Mouse (Mus musculus) midbrain, embryonic 15.5 days (tissue): Measurements from ENCODE around the gene Gm20388. TPM values are rescaled to one million over a fixed set of nuclear protein-coding genes. Genes with fewer than 3 reads are reported as not detected.

Source experiments
- ATAC-seq: fragments of 200-750 bp; cut with Nextera tagmentation; replicated peaks from 2 replicates; pipeline ENCODE4 v1.8.0; 2017; ENCODE audit warnings: moderate TSS enrichment
- H3K27ac ChIP-seq: fragments of 300-500 bp; sonication (generic); 2 replicates; pipeline ENCODE4 v1.5.1; 2015; ENCODE audit warnings: mild to moderate bottlenecking, inconsistent platforms
- H3K27me3 ChIP-seq: fragments of 300-500 bp; sonication (generic); replicated peaks from 2 replicates; pipeline ENCODE4 v1.6.1; 2015; ENCODE audit warnings: inconsistent platforms
- H3K36me3 ChIP-seq: fragments of 300-500 bp; sonication (generic); replicated peaks from 2 replicates; pipeline ENCODE4 v1.6.1; 2015; ENCODE audit warnings: inconsistent platforms
- H3K4me1 ChIP-seq: fragments of 300-500 bp; sonication (generic); 2 replicates; pipeline ENCODE4 v1.6.1; 2015; ENCODE audit warnings: inconsistent platforms
- H3K4me2 ChIP-seq: fragments of 300-500 bp; sonication (generic); 2 replicates; pipeline ENCODE4 v1.6.1; 2015; ENCODE audit warnings: inconsistent platforms, mild to moderate bottlenecking, moderate library complexity
- H3K4me3 ChIP-seq: fragments of 300-500 bp; sonication (generic); 2 replicates; pipeline ENCODE4 v1.5.1; 2015; ENCODE audit warnings: mild to moderate bottlenecking, inconsistent platforms
- H3K9ac ChIP-seq: fragments of 300-500 bp; sonication (generic); 2 replicates; pipeline ENCODE4 v1.6.1; 2015; ENCODE audit warnings: mild to moderate bottlenecking, inconsistent platforms
- H3K9me3 ChIP-seq: fragments of 300-500 bp; sonication (generic); 2 replicates; pipeline ENCODE4 v1.6.1; 2016; ENCODE audit warnings: inconsistent platforms
- WGBS: fragments of 180-500 bp; shearing (Covaris S2); methylation state at CpG from one replicate; pipeline ENCODE4 v1.1.7; 2015; ENCODE audit warnings: mixed read lengths; 5-methylcytosine and 5-hydroxymethylcytosine counted together
- polyA plus RNA-seq: library from polyadenylated mRNA; unstranded; fragments of >200 nt; fragmentation: Nextera tagmentation; extraction: Ambion mirVana; gene quantifications from 2 replicates; pipeline ENCODE4 v1.2.1, GENCODE M21; 2015

Gm20388 gene
- polyA plus RNA-seq, 1 experiment from 2014 or later, result 5.6 TPM

- Histone ChIP-seq H3K27me3 (no peaks in the 10 kb centered on the region), H3K36me3 (no peaks in the 10 kb centered on the region), H3K4me1 (0 out of 2 replicates have a peak, but pooled peaks cover 3% of the 10 kb centered on the region), H3K4me3 (no peak overlapping the region), H3K4me2 (no peak overlapping the region), H3K9ac (no peak overlapping the region), H3K27ac (no peak overlapping the region), H3K9me3 (no peaks in the 10 kb centered on the region)
- no peak for ATAC-seq
- WGBS, result 48% methylated on average over 8 of the region's 8 CpGs
Measured at GRCm38 (mm10) chr8:121164017-121164469, 1253.4 kb downstream of the Gm20388 start.

GRCm38 (mm10) chr8:121168033-121168432 lies 1257.4 kb downstream of the Gm20388 start:
- Histone ChIP-seq H3K4me1 (0 out of 2 replicates have a peak, but pooled peaks cover 3% of the 10 kb centered on the region), H3K27me3 (no peaks in the 10 kb centered on the region), H3K4me2 (no peak overlapping the region), H3K27ac (no peak overlapping the region), H3K36me3 (no peaks in the 10 kb centered on the region), H3K9ac (no peak overlapping the region), H3K4me3 (no peak overlapping the region), H3K9me3 (no peaks in the 10 kb centered on the region)
- no peak for ATAC-seq
- 77% methylated on average over 5 of the region's 5 CpGs for WGBS

GRCm38 (mm10) chr8:121170116-121170515 lies 1259.5 kb downstream of the Gm20388 start:
- H3K27me3 ChIP-seq, result no peaks in the 10 kb centered on the region
- no peaks in the 10 kb centered on the region for H3K4me1 ChIP-seq
- H3K36me3 ChIP-seq, result no peaks in the 10 kb centered on the region
- H3K4me2 ChIP-seq, result no peak overlapping the region
- H3K9me3 ChIP-seq, result no peaks in the 10 kb centered on the region
- no peak overlapping the region for H3K9ac ChIP-seq
- H3K27ac ChIP-seq, result no peak overlapping the region
- no peak for ATAC-seq
- H3K4me3 ChIP-seq, result no peak overlapping the region
- 65% methylated on average over 7 of the region's 7 CpGs for WGBS

GRCm38 (mm10) chr8:121170626-121171552 lies 1260.2 kb downstream of the Gm20388 start:
- H3K4me2 ChIP-seq, result no peak overlapping the region
- H3K27me3 ChIP-seq, result no peaks in the 10 kb centered on the region
- no peak overlapping the region for H3K9ac ChIP-seq
- 71% methylated on average over 27 of the region's 27 CpGs for WGBS
- no peaks in the 10 kb centered on the region for H3K4me1 ChIP-seq
- ATAC-seq, result no peak
- no peak overlapping the region for H3K27ac ChIP-seq
- no peaks in the 10 kb centered on the region for H3K36me3 ChIP-seq
- H3K9me3 ChIP-seq, result no peaks in the 10 kb centered on the region
- no peak overlapping the region for H3K4me3 ChIP-seq

GRCm38 (mm10) chr8:121172567-121172966 lies 1261.9 kb downstream of the Gm20388 start:
- no peak overlapping the region for H3K27ac ChIP-seq
- H3K36me3 ChIP-seq, result no peaks in the 10 kb centered on the region
- H3K27me3 ChIP-seq, result peaks cover 4% of the 10 kb centered on the region; the same call in 1 of the 2 replicates
- WGBS, result 87% methylated on average over 8 of the region's 8 CpGs
- H3K9ac ChIP-seq, result no peak overlapping the region
- H3K4me1 ChIP-seq, result no peaks in the 10 kb centered on the region
- no peak for ATAC-seq
- H3K9me3 ChIP-seq, result no peaks in the 10 kb centered on the region
- H3K4me2 ChIP-seq, result no peak overlapping the region
- no peak overlapping the region for H3K4me3 ChIP-seq

- H3K4me1 ChIP-seq, result no peaks in the 10 kb centered on the region
- no peak overlapping the region for H3K27ac ChIP-seq
- no peak overlapping the region for H3K9ac ChIP-seq
- ATAC-seq, result no peak
- H3K36me3 ChIP-seq, result no peaks in the 10 kb centered on the region
- H3K4me2 ChIP-seq, result no peak overlapping the region
- H3K9me3 ChIP-seq, result no peaks in the 10 kb centered on the region
- no peak overlapping the region for H3K4me3 ChIP-seq
- WGBS, result 72% methylated on average over 10 of the region's 10 CpGs
- H3K27me3 ChIP-seq, result peaks cover 4% of the 10 kb centered on the region; the same call in 1 of the 2 replicates
Measured at GRCm38 (mm10) chr8:121174178-121174577, 1263.5 kb downstream of the Gm20388 start.

GRCm38 (mm10) chr8:121174721-121175539 lies 1264.3 kb downstream of the Gm20388 start:
- Histone ChIP-seq H3K9ac (no peak overlapping the region), H3K36me3 (no peaks in the 10 kb centered on the region), H3K4me3 (no peak overlapping the region), H3K4me1 (no peaks in the 10 kb centered on the region), H3K27ac (no peak overlapping the region), H3K9me3 (no peaks in the 10 kb centered on the region), H3K27me3 (peaks cover 4% of the 10 kb centered on the region; the same call in 1 of the 2 replicates), H3K4me2 (no peak overlapping the region)
- ATAC-seq, result no peak
- WGBS, result 65% methylated on average over 30 of the region's 30 CpGs

- Histone ChIP-seq H3K4me2 (no peak overlapping the region), H3K27me3 (peaks cover 4% of the 10 kb centered on the region; the same call in 1 of the 2 replicates), H3K4me1 (peaks cover 1% of the 10 kb centered on the region; the same call in 1 of the 2 replicates), H3K9me3 (no peaks in the 10 kb centered on the region), H3K9ac (no peak overlapping the region), H3K27ac (no peak overlapping the region), H3K36me3 (no peaks in the 10 kb centered on the region), H3K4me3 (no peak overlapping the region)
- ATAC-seq, result no peak
- 70% methylated on average over 8 of the region's 8 CpGs for WGBS
Measured at GRCm38 (mm10) chr8:121175540-121176090, 1265.0 kb downstream of the Gm20388 start.

GRCm38 (mm10) chr8:121176291-121176690 lies 1265.7 kb downstream of the Gm20388 start:
- no peak for ATAC-seq
- peaks cover 4% of the 10 kb centered on the region; the same call in 1 of the 2 replicates for H3K27me3 ChIP-seq
- H3K9ac ChIP-seq, result no peak overlapping the region
- no peak overlapping the region for H3K27ac ChIP-seq
- H3K4me3 ChIP-seq, result no peak overlapping the region
- H3K4me2 ChIP-seq, result no peak overlapping the region
- H3K9me3 ChIP-seq, result no peaks in the 10 kb centered on the region
- 26% methylated on average over 3 of the region's 3 CpGs for WGBS
- peaks cover 6% of the 10 kb centered on the region; the same call in 1 of the 2 replicates for H3K4me1 ChIP-seq
- no peaks in the 10 kb centered on the region for H3K36me3 ChIP-seq

GRCm38 (mm10) chr8:121180474-121181284 lies 1270.0 kb downstream of the Gm20388 start:
- no peak overlapping the region for H3K9ac ChIP-seq
- no peak overlapping the region for H3K27ac ChIP-seq
- WGBS, result 39% methylated on average over 21 of the region's 21 CpGs
- no peak overlapping the region for H3K4me3 ChIP-seq
- no peak for ATAC-seq
- no peak overlapping the region; the same call in 1 of the 2 replicates for H3K4me2 ChIP-seq
- peaks cover 4% of the 10 kb centered on the region; the same call in 1 of the 2 replicates for H3K27me3 ChIP-seq
- H3K9me3 ChIP-seq, result no peaks in the 10 kb centered on the region
- H3K4me1 ChIP-seq, result peaks cover 6% of the 10 kb centered on the region; the same call in 1 of the 2 replicates
- H3K36me3 ChIP-seq, result no peaks in the 10 kb centered on the region

- Histone ChIP-seq H3K4me2 (no peak overlapping the region), H3K9ac (no peak overlapping the region), H3K4me3 (no peak overlapping the region), H3K27me3 (peaks cover 4% of the 10 kb centered on the region; the same call in 1 of the 2 replicates), H3K4me1 (peaks cover 6% of the 10 kb centered on the region; the same call in 1 of the 2 replicates), H3K27ac (no peak overlapping the region), H3K36me3 (no peaks in the 10 kb centered on the region), H3K9me3 (no peaks in the 10 kb centered on the region)
- WGBS, result 73% methylated on average over 10 of the region's 10 CpGs
- ATAC-seq, result no peak
Measured at GRCm38 (mm10) chr8:121181285-121181884, 1270.7 kb downstream of the Gm20388 start.
